Mouse (Mus musculus): ENCODE measurements around the gene Rftn1.

DNA sequence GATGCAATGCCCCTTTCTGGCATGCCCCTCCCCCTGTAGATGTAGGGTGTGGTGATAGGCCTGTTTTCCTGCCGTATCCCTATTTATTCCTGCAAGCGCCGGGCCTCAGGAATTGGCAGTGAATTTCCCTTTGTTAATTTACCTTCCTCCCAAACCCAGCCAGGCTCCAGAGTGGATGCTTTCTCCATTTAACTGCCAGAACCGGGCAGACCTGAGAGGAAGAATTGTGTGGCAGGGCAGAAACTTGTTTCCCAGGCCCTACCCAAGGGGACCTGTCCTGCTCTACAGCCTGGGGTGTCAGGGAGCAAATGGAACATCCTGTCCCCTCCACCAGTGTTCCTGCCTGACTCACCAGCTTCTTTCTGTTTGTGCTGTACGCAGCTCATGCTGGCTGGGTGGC lies 34.2 kb upstream of the Rftn1 start:
- TF ChIP-seq CTCF (IDR thresholded peaks at IDR 0.05; ENCODE audit: extremely low read depth, insufficient read length, insufficient replicate concordance, low read depth, low read length) (no peak), POLR2A (IDR thresholded peaks at IDR 0.05; ENCODE audit: low read depth, low read length) (no peak)
